Mouse (Mus musculus) right cerebral cortex, adult 2 months (tissue): ENCODE data around the gene Eloa.

ENCODE experiments used
- DNase-seq, 2 experiments: peaks; one replicate each; pipeline ENCODE4 v3.0.0; 2021 to 2022; ENCODE audit warnings: low spot score in 2 of 2

Eloa gene

DNA sequence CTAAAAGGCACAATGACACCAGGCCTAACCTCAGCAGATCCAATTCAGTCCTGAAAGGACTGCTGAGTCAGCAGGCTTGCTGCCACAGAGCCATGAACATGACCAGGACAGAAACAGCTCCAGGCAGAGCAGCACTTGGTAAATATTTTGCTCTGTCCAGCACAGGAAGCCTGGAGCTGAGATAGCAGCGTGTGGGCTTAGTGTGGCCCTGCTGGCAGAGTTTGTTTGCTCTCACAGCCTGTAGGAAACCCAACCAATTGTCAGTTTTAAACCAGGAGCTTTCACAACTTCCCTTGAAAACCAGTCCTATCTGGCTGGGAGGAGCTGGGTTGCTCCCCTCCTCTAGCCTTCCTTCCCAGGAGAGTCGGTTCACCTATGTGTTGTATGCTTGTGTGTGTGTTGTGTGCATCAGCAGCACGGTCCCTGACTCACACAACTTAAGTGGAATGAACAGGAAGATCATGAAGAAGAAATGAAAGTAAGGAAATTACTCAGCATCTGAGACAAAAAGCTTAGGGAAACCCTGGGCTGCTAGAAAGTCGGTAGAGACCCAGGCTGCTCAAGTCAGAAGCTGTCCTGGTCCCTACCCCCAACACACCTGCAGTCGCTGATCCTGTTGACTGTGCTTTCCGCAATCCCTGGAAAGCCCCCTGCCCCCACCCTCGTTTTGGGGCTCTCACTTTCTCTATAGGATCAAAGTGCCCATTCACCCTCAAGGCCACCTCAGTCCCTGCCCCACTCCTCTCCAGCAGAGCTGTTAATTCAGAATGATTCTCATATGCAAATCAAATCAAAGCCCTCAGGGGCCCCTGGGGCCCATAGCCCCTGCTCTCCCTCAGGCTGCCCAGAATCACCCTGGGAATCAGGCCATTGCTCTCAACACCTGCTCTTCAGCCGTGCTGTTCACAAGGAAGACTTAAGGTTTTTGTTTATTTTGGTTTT is 9.7 kb upstream of the Eloa start:
- DNase-seq: no peak

DNA sequence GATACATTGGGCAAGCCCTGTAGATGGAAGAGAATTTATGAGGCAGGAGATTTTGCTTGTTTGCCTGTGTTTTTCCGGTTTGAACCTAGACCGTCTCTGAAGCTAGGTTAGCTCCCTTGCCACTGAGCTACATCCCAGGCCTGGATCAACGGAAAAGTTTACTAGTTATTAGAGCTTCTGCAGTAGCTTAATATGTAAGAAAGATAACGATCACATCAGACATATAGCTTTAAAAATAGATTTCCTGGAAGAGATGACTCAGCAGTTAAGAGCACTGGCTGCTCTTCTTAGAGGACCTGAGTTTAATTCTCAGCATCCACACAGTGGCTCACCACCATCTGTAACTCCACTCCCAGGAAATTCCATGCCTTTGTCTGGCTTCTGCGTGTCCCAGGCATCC is 7.1 kb upstream of the Eloa start:
- DNase-seq: no peak

DNA sequence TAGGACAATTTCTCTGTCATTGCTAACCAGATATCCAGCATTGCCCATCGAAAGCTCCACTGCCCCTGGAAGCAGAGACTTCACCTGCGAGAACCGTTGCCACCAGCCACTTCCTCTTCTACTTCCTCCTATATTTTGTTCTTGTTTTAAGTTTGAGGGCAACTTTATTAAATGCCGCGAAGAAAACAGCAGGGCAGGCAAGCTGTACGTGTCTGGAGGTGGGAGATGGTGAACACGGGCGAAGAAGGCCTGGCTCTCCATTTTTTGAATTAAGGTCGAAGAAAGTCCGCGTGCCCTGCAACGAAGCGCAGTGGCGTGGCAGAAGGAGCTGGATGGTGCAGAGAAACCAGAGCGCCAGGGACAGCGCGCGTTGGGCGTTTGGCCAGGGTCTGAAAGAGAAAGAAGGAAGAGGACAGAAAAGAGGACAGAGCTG is 6.6 kb upstream of the Eloa start:
- no peak for DNase-seq

DNA sequence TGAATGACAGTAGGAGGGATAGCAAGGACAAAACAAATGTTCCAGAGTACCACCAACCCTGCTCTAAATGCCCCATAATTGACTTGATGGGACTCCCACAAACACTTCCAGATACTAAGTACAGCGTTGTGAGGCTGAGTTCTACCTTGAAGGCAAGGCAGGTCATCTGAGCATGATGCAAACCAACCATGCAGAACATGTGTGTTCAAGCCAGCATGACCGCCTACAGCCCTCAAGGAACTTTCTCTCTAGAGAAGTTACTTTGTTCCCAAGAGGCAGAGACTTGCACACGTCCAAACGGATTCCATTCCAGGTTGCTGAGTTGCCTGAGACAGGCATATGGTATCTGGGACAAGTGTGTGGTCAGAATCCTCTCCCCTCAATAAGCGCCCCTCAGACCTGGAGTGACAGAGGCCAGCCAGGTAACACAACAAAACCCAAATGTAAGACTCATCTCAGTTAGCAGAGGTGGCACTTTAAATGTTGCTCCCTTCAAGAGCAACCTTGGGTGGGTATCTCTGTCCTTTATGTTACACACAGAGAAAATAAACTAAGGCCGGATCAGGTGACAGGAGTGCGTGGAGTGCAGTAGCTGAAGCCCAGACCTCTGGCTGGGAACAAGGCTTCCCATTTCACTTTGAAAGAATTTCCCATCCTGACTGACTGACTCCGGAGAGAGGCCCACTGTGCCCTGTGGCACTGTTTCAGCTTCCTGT is 6.0 kb upstream of the Eloa start:
- DNase-seq: no peak

DNA sequence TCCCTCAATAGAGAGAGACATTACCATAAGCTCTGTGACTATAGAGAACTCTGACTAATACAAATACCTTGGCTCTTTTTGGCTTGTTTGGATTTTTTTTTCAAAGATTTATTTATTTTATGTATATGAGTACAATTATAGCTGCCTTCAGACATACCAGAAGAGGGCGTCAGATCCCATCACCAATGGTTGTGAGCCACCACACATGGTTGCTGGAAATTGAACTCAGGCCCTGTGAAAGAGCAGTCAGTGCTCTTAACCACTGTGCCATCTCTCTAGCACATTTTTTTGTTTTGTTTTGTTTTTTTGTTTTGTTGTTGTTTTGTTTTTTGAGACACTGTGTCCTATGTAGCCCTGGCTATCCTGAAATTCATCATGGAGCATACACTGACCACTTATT is 3.8 kb upstream of the Eloa start:
- no peak for DNase-seq

DNA sequence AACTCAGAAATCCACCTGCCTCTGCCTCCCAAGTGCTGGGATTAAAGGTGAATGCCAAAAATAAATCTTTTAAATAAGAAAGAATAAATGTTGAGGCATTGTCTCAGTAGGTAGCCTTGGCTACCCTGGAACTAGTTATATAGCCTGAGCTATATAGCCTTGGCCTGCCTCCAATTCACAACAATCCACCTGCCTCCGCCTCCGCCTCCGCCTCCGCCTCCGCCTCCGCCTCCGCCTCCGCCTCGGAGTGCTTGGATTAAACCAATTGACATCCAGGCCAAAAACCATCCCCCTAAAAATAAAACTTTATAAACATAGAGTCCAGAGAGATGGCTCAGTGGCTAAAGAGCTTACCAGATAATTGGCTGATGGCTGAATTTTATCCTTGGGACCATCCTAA is 1.4 kb upstream of the Eloa start:
- no peak for DNase-seq

DNA sequence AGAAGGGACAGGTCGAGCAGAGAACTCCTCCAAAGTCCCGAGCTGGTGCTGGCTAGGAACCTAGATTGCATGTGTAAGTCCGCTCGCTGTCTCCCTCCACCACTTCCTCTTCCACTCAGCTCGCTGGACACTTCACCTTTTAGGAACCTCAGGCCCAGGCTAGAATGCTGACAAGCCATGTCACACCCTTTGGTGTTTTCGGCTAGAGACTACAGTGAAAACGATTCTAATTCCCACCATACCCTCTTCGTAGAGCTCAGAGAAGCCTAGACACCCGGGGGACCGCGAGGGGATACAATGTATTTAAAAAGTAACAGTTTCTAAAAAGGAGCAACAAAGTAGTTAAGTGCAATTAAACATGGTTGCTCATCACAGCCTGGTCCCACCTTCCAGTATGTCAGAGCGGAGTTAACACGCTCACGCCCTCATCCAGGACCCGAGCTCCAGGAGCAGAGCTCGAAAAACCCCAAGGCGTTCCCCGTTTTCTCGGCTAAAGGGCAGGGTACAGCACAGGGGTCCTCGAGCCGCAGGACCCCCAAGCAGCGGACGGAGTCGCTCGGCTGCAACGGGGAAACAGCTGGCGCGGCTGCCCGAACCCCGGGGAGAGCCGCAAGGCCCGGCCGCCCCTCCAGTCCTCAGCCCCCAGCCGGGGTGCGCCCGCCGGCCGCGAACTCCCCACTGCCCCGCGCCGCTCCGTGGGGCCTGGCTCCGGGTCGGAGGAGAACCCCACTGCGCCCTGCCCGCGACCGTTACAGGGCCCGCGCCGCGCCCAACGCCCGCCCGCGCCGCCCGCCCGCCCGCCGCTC is 617 bp downstream of the Eloa start:
- DNase-seq: peak in 1 of 2 experiments; percentile 13

DNA sequence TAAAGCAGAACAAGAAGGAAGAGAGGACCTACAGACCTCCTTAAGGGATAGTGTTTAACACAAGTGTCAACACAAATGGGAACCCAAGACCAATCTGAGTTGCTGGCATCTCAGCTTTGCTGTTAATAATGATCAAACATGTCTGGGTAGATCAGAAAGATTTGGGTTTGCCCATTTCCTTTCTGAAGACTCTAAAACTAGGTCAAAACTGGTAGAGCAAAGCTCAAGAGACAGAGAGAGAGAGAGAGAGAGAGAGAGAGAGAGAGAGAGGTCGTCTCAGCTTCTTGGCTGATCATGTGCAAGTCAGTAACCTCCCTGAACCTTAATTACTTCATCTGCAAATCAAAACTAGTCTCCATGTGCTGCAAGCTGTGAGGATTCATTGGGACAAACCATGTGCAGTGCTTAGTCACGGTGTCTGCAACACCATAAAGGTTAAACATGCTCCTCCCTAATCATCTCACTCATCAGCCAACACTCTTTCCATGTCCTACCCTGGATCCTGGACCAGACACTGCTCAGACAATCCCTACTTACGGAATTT is 5.4 kb downstream of the Eloa start:
- DNase-seq: no peak

DNA sequence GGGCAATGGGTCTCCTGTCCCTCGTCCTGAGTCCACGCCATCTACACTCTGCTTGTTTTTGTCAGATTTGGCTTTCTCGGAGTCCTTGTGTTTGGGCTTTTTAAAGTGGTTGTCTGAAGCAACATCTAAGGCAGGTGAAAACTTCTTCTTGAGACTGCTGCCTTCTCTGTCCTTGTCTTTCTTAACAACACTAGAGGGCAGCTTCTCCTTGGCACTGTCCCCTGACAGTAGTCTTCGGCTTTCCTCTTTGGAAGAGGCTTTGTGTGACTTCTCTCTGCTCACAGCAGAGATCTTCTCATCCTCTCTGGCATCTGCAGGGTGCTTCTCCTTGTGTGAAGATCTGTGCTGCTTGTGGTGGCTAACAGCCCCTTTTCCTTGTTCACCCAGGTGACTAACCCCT is 11.0 kb downstream of the Eloa start:
- DNase-seq: no peak

DNA sequence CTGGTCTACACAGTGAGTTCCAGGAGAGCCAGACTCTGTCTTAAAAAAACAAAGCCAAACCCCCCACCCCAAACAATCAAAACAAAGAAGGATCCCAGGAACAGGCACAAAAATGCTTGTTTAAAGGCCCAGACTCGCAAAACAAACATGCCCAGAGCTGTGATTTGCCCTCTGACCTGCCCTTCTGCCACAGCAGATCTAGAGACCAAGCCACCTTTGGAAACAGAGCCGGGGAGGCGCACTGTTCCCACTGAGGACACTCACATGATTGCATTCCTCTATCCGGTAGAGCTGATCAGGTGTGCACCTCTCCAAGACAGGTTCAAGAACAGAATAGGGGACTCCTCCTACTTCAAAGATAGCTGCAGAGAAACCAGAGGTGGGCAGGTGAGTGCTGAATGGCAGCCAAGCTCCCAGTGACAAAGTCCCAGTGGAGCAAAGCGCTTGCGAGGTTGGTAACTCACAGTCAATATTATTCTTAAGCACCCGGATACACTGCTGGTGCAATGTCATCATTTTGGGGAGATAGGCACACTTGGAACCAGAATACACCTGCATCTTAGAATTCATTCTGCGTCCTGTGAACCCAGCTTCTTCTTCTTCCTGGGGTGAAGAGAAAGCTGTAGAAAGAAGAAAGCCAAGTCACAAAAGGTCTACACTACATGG is 12.6 kb downstream of the Eloa start:
- DNase-seq: no peak

DNA sequence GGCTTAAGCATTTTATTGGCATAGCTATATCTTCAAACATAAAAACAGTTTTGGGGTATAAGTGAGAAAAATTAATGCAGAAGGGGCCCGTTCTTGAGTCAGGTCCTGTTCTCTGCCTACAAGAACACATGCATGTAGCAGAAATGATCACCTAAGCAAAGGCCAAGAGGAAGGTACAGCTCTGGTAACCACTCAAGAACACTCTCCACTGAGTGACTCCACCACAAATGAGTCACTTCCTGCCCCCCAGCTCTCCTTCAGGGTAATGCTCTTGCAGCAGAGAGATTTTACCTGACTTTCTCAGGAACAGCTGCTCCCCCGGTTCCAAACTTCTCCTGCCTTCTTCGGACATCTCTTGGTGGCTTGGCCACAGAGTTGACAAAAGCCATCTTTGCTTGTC is 14.7 kb downstream of the Eloa start:
- DNase-seq: no peak

DNA sequence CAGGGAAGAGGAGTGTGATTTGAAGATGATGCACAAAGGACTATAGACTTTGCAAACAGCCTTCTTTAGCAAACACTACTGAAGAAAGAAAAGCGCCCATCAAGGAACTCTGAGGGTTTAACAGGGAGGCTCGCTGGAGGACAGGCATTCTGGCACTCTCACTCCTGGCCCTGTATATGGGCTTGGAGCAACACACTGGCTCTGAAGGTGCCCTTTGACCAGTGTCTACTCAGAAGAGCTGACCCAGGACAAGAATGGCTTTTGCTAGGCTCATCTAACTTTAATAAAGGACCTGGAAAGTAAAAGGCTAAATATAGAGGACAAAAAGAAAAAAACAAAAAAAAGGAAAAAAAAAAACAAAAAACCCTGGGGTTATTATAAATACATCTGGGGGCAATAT is 16.6 kb downstream of the Eloa start:
- no peak for DNase-seq

DNA sequence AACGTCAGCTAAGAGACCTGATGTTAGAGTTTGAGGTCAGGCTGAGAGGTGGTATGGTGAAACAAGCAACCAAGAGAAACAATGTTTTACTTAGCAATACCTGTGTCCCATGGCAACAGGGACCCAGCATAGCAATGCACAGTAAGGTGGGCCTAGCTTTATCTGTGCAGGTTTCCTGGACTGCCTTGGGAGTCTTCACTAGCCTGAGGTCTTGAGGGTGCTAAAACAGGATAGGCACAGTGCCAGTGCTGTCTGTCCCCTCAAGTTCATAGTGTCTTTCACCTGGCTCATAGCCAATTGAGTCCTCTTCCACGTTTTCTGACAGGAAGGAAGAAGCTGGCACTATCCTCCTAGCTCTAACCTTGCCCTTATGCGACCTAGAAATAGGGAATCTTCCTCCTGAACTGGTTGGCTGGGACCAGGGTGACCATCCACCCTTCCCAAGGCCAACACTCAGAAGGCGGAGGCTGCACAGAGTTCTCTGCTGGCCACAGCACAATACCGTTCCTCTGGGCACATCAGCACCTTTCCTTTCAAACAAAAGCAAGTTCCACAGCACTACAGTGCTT is 17.4 kb downstream of the Eloa start:
- no peak for DNase-seq

DNA sequence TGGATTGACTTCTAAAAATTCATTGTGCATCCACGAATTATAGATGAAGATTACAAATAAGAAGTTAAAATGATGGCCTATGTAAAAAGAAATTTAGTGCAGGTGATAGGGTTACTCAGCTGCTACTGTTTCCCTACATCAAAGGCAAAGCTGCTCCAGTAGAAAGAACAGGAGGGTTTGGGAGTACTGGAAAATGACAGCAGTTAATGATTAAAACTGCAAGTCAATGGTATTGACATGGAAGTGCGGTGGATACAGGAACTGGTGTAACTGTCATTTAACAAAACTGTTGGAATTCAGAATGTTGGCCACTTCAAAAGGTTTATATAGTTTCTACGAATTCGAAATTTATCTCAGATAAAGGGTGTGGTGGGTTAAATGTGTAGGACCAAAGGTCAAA is 26.4 kb downstream of the Eloa start:
- DNase-seq: no peak

DNA sequence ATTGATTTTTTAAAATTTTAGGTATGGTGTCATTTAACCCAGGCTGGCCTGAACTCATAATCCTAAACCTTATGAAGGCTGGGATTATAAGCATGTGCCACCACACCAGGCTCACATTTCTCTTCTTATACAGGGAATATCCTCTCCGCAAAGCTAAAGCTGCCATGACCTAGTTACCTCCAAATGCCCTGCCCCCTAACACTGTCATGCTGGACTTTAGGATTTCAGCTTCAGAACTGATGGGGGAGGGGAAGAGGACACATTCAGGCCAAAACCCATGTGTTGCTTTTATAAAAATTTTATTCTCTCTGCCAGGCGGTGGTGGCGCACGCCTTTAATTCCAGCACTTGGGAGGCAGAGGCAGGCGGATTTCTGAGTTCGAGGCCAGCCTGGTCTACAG is 27.6 kb downstream of the Eloa start:
- no peak for DNase-seq

DNA sequence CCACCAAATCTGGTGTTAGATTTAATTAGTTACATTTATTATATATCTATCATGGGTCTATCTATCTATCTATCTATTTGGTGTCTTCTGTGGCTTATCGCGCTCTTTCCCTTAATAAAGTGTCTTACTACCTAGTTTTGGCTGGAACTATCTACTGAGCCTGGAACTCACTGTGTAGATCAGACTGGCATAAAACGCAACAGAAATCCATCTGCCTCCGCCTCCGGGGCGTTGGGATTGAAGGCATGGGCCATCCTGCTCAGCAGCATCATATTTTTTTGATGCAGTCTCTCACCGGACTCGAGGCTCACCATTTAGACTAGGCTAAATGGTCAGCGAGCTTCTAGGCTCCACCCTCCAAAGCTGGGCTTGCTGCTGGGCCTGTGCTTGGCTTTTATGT is 33.8 kb downstream of the Eloa start:
- DNase-seq: no peak

DNA sequence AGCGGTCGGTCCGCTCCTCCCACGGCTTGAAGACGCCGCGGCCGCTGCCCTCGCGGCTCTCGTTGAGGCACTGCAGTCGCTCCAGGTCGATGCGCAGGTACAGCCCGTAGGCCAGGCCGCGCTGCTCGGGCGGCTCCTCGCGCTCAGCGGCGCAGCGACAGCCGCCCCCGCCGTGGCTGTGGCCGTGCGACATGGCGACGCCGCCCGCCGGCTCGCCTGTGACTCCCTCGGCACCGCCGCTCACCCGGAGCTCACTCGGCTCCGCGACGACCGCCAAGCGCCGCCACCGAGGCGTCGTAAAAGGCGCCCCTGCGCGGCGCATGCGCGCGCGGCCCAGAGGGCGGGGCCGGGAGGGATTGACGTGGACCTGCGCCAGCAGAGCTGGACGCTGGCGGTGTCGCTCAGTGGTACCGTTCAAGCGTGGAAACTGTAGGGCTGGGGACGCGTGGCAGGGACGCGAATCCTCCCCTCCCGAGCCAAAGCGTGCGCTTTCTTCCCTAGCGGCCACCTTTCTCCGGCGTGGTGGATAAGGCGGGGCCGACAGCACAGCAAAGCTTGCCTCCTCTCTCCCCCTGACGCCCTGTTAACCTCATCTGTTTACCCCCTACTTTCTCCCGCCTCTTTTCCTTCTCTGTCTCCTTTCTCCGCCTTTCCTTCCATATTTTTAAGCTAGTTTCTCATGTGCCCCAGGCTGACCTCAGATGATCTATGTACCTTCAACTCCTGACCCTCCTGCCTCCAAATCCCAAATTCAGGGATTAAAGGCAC is 34.4 kb downstream of the Eloa start, which contains the start of gene Pithd1:
Gene Pithd1 (minus strand): TSS at position 322 of the 768 bp plus-strand sequence.
- DNase-seq: peak; percentile 88 to 90

DNA sequence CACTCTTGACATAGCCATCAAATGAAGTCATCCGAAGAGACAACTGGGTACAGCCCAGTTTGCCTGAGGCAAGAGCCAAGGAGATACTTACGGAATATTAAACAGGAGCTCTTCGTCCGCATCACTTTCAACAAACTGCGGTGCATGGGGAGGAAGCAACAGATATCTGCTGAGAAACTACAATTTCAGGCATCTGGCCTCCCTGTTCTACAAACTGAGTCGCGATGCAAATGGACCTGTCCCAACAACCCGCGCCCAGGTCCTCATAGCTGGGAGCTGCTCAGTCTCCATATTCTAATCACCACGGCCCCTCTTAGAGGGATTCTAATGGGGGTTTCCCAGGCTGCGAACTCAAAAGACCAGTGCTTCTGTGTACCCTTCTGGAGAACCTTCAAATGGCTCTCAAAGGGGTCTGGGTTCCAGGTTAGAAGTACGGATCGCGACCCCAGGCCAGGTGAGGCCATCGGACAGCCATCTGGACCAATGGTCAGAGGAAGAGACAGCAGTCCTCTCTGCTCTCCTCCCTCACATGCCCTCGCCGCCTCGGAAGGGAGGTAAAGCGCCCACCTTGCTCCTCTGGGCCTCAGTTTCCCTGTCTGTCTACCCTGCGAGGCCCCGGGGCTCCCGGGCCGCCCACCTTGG is 35.1 kb downstream of the Eloa start:
- DNase-seq: no peak

DNA sequence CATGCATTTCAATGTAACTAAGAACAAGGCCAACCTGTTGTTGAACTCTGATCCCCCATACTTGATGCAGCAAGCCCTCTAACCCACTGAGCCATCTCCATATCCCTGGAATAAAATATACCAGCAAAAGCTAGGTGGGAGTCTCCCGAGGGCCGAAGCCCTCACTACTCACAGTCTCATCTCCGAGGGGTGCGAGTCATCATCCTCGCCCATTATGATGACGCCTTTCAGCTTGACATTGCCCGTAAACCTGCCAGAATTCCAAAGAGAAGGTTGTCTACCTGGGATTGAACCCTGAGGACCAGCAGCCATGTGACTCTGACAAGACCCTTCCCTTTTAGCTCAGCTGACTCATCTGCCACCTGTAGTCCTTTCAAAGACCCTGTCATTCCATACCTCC is 35.8 kb downstream of the Eloa start:
- DNase-seq: no peak

DNA sequence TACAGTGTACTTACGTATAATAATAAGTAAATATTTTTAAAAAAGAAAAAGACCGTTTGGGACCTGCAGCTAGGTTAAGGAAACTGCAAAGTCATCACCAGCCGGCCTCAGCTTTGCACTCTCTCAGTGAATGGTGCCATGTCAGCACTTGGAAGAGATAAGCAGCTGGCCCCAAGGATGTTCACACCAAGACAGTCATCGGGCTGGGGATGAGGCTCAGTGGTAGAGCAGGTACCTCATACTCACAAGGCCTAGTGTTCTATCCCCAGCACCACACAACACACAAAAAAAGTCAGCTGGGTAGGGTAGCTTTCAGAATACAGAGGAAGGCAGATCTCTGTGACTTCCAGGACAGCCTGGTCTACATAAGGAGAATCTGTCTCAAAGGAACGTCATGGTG is 36.4 kb downstream of the Eloa start:
- DNase-seq: no peak
